Mouse (Mus musculus) testis, adult 2 months (tissue): ENCODE measurements at regions not wholly inside any gene's neighbourhood (a gene's known extent, or its start where the extent isn't known, plus 50 kb on each side); places are given as distances from the start of the nearest gene placed in this dataset.

Experiments used
- CTCF ChIP-seq: fragments of 200-500 bp; IDR thresholded peaks from 2 replicates; pipeline ENCODE4 v1.5.1; 2012; ENCODE audit warnings: low read depth, mild to moderate bottlenecking, inconsistent platforms, low read length, moderate library complexity; ENCODE audit not compliant: control insufficient read depth, insufficient read depth, insufficient replicate concordance
- POLR2A ChIP-seq: fragments of 200-500 bp; IDR thresholded peaks from 2 replicates; pipeline ENCODE4 v1.6.1; 2012; ENCODE audit warnings: low read depth, mild to moderate bottlenecking, inconsistent platforms, low read length, moderate library complexity; ENCODE audit not compliant: control insufficient read depth

GRCm38 (mm10) chr16:24199408-24200167 lies 193.7 kb upstream of the Lpp start:
- TF ChIP-seq CTCF = no peak
- TF ChIP-seq POLR2A = no peak
